Mouse (Mus musculus) bone marrow, adult 2 months (tissue): Measurements from ENCODE around the gene C2cd4d.

Experiments used
- CTCF ChIP-seq: fragments of 200-500 bp; IDR thresholded peaks from 2 replicates; pipeline ENCODE4 v1.5.1; 2011; ENCODE audit warnings: low read length, control low read depth; ENCODE audit not compliant: control insufficient read depth, insufficient read depth
- POLR2A ChIP-seq: fragments of 200-500 bp; IDR thresholded peaks from 2 replicates; pipeline ENCODE4 v1.6.1; 2011; ENCODE audit warnings: low read depth, mild to moderate bottlenecking, control low read depth, low read length, borderline replicate concordance; ENCODE audit not compliant: control insufficient read depth

DNA sequence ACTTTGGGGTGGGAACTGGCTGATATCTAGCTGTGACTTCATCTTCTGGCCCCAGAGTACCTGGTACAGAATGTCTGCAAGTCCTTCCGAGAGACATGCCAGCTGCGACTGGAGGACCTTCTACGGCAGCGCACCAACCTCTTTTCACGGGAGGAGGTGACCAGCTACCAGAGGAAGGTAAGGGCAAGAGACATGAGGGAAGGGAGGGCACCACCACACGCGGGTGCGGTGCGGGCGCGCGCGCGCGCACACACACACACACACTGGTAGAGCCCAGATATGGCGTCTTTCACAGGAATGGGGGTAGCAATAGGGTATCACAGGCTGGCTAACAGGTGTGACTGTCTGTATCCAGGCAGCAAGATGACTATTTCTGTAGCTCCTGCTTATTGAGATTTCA is 27.2 kb downstream of the C2cd4d start:
- no peak for TF ChIP-seq POLR2A
- TF ChIP-seq CTCF, result no peak
